Mouse (Mus musculus): ENCODE measurements around the gene Hpn.

Gene Hpn

GRCm38 (mm10) chr7:31115182-31115581 is at the start of gene Hpn:
TSS of gene Hpn (minus strand) at chr7:31115290.
- no peak for DNase-seq (ENCODE audit: low spot score)

- DNase-seq (ENCODE audit: low spot score) = no peak
Measured at GRCm38 (mm10) chr7:31164748-31165147, 49.7 kb upstream of the Hpn start.

- no peak for DNase-seq (ENCODE audit: low spot score)
Measured at GRCm38 (mm10) chr7:31163666-31164577, 48.8 kb upstream of the Hpn start.

- no peak for DNase-seq (ENCODE audit: low spot score)
Measured at GRCm38 (mm10) chr7:31162324-31162723, 47.2 kb upstream of the Hpn start.

- DNase-seq (ENCODE audit: low spot score) = no peak
Measured at GRCm38 (mm10) chr7:31161831-31162230, 46.7 kb upstream of the Hpn start.

GRCm38 (mm10) chr7:31161246-31161645 is 46.2 kb upstream of the Hpn start:
- no peak for DNase-seq (ENCODE audit: low spot score)

GRCm38 (mm10) chr7:31160763-31161162 is 45.7 kb upstream of the Hpn start:
- DNase-seq (ENCODE audit: low spot score) = peak; percentile 57

GRCm38 (mm10) chr7:31156034-31156928 is 41.2 kb upstream of the Hpn start:
- no peak for DNase-seq (ENCODE audit: low spot score)

- DNase-seq (ENCODE audit: low spot score) = peak; percentile 58
Measured at GRCm38 (mm10) chr7:31155296-31156033, 40.4 kb upstream of the Hpn start, which contains the start of gene Gramd1a. TSS of gene Gramd1a (minus strand) at chr7:31155896.

GRCm38 (mm10) chr7:31153536-31154320 is 38.6 kb upstream of the Hpn start:
- no peak for DNase-seq (ENCODE audit: low spot score)

- DNase-seq (ENCODE audit: low spot score) = peak; percentile 60
Measured at GRCm38 (mm10) chr7:31151301-31152241, 36.5 kb upstream of the Hpn start.

- DNase-seq (ENCODE audit: low spot score) = peak; percentile 87
Measured at GRCm38 (mm10) chr7:31150566-31151300, 35.6 kb upstream of the Hpn start.

- no peak for DNase-seq (ENCODE audit: low spot score)
Measured at GRCm38 (mm10) chr7:31149751-31150565, 34.9 kb upstream of the Hpn start.

- DNase-seq (ENCODE audit: low spot score) = no peak
Measured at GRCm38 (mm10) chr7:31149271-31149670, 34.2 kb upstream of the Hpn start.

- DNase-seq (ENCODE audit: low spot score) = peak; percentile 67
Measured at GRCm38 (mm10) chr7:31148756-31149155, 33.7 kb upstream of the Hpn start.

- no peak for DNase-seq (ENCODE audit: low spot score)
Measured at GRCm38 (mm10) chr7:31148086-31148485, 33.0 kb upstream of the Hpn start.

GRCm38 (mm10) chr7:31145596-31146160 is 30.6 kb upstream of the Hpn start:
- DNase-seq (ENCODE audit: low spot score) = no peak

- no peak for DNase-seq (ENCODE audit: low spot score)
Measured at GRCm38 (mm10) chr7:31144886-31145285, 29.8 kb upstream of the Hpn start.

Measured in ovary, adult 18-20 months (tissue).